Mouse (Mus musculus): ENCODE results near the gene Six5.

DNA sequence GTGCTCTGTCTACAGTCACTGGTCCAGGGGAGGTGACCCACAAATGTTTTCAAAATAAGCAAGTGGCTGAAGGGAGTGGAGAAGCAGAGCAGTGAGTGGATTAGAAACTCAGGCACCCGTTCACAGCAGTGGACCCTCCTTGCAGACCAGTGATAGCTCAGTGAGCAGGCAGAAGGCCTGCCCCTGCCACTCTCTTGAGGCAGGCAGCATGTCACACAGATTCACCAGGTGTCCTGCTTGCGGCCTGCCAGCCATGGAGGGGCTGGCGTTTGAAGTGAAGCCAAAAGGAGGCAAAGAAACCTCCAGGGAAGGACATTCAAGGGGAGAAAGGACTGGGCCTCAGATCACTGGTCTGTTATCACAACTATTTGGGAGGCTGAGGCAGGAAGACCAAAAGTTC, 15.7 kb upstream of the Six5 start:
- TF ChIP-seq CTCF (IDR thresholded peaks at IDR 0.05; ENCODE audit: control insufficient read depth, insufficient read depth, low read length) (no peak), POLR2A (IDR thresholded peaks at IDR 0.05; ENCODE audit: borderline replicate concordance, control insufficient read depth, low read depth, low read length) (no peak)

Measured in bone marrow, adult 2 months (tissue).